Mouse (Mus musculus): Measurements from ENCODE around the gene Fbxo31. TPM values are rescaled to one million over a fixed set of nuclear protein-coding genes. Genes with fewer than 3 reads are reported as not detected.

Gene Fbxo31
- 10 to 100 TPM; 16.7 to 17.3 TPM for total RNA-seq (2023)

GRCm38 (mm10) chr8:121578676-121579451, at the start of gene Fbxo31:
Fbxo31 (minus strand) TSS chr8:121578806.

DNA sequence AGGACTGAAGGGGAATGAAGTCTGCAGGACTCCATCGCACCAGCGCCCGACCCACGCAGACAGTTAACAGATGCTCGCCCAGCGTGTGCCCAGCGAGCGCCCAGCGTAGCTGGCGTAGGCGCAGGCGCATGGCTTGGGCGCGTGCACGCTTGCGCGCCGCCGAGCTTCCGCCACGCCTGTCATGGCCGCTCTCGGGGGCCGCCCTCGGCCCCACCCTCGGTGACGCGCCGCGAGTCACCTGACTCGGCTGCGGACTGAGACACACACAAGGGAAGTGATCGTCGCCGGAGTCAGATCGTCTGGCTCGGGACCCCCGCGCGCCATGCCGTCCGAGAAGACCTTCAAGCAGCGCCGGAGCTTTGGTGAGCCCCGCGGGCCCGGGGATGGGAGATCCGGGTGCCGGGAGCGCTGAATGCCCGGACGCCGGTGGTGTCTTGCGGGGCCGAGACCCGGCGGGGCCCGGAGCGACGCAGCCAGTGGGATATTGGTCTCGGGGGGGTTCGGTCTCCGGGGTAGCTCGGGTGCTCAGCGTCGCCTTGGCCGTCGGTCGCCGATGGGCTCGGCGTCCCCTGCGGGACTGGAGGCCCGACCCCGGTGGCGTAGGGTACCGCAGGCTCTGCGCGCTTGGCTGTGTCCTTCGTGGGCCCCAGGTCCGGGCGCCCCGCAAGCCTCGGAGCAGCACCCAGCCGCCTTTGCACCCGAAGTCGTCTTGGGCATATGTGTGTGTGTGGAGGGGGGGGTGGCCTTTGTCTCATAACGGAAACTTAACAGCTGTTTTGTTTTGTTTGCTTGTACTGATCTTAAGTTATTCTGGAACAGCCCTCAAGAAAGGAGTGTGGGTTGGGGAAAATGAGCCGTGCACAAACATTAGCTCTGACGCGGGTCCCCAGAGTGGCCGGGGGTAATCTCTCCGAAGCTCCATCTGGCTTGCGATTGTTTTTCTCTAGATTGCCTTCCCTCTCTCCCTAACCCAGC, 11.9 kb upstream of the Fbxo31 start, which contains the start of gene Map1lc3b:
Gene Map1lc3b, plus strand, starts transcription at position 159 of the 975 bp plus-strand sequence.

DNA sequence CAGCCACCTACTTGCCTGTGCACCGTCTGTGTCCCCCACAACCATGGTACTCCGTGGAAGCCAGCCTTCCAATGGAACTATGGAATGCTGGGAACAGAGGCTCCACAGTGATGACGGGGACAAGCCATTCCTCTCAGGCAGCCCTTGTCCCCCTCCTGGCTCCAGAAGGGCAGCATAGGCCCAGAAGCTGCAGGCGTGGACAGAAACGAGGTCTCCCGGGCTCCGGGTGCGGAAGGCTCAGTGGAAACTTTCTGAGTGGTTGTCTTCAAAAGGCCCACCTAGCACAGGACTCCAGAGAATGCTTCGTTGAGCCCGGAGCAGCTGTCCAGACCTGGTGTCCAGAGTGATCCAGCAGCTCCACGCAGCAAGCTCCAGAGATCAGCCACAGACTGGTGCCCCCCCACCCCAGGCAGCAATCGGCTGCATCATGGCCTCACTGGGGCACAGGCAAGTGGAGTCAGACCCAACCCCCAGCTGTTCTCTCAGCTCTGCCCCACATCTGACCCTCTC, 34.3 kb downstream of the Fbxo31 start, which contains the start of gene 1700018B08Rik:
Gene 1700018B08Rik, minus strand, starts transcription at position 45 of the 510 bp plus-strand sequence.

Other genes with a start within 250 kb of the Fbxo31 start
- gene 1700018B08Rik, start 34.5 kb downstream of the Fbxo31 start, total RNA-seq (2023), result not detected
- 100 to 1,000 TPM; 181 to 193 TPM for gene Map1lc3b, start 11.6 kb upstream of the Fbxo31 start, total RNA-seq (2023)
- 1 to 10 TPM in 1 of 2 experiments, under 1 TPM in 1; 0.97 to 2.2 TPM for gene Zcchc14, start 74.1 kb upstream of the Fbxo31 start, total RNA-seq (2023)
- gene Jph3, start 150.8 kb upstream of the Fbxo31 start, total RNA-seq (2023), result not detected

Measured in monocyte, adult 59 days (primary cell).